Mouse (Mus musculus) intestine, embryonic 15.5 days (tissue): ENCODE results near the gene Cnih3. TPM values are rescaled to one million over a fixed set of nuclear protein-coding genes. Genes with fewer than 3 reads are reported as not detected.

Experiments used
- ATAC-seq: fragments of 200-750 bp; cut with Nextera tagmentation; 2 replicates; pipeline ENCODE4 v1.8.0; 2017; ENCODE audit warnings: moderate TSS enrichment, moderate library complexity
- H3K27ac ChIP-seq: fragments of 300-500 bp; sonication (generic); 2 replicates; pipeline ENCODE4 v1.5.1; 2015; ENCODE audit warnings: mild to moderate bottlenecking, inconsistent platforms
- H3K27me3 ChIP-seq: fragments of 300-500 bp; sonication (generic); replicated peaks from 2 replicates; pipeline ENCODE4 v1.6.1; 2015; ENCODE audit warnings: inconsistent platforms
- H3K36me3 ChIP-seq: fragments of 300-500 bp; sonication (generic); 2 replicates; pipeline ENCODE4 v1.6.1; 2015; ENCODE audit warnings: inconsistent platforms
- H3K4me1 ChIP-seq: fragments of 300-500 bp; sonication (generic); replicated peaks from 2 replicates; pipeline ENCODE4 v1.6.1; 2015; ENCODE audit warnings: inconsistent platforms
- H3K4me2 ChIP-seq: fragments of 300-500 bp; sonication (generic); replicated peaks from 2 replicates; pipeline ENCODE4 v1.6.1; 2015; ENCODE audit warnings: mild to moderate bottlenecking, inconsistent platforms
- H3K4me3 ChIP-seq: fragments of 300-500 bp; sonication (generic); replicated peaks from 2 replicates; pipeline ENCODE4 v1.5.1; 2015; ENCODE audit warnings: inconsistent platforms
- H3K9ac ChIP-seq: fragments of 300-500 bp; sonication (generic); 2 replicates; pipeline ENCODE4 v1.6.1; 2015; ENCODE audit warnings: inconsistent platforms
- H3K9me3 ChIP-seq: fragments of 300-500 bp; sonication (generic); 2 replicates; pipeline ENCODE4 v1.6.1; 2016; ENCODE audit warnings: inconsistent platforms
- WGBS: fragments of 180-500 bp; shearing (Covaris S2); methylation state at CpG from one replicate; pipeline ENCODE4 v1.1.7; 2015; 5-methylcytosine and 5-hydroxymethylcytosine counted together
- polyA plus RNA-seq: library from polyadenylated mRNA; unstranded; fragments of >200 nt; fragmentation: Nextera tagmentation; extraction: Ambion mirVana; gene quantifications from 2 replicates; pipeline ENCODE4 v1.2.1, GENCODE M21; 2015

Gene Cnih3
- polyA plus RNA-seq, 1 experiment from 2014 or later, result 0.20 TPM

DNA sequence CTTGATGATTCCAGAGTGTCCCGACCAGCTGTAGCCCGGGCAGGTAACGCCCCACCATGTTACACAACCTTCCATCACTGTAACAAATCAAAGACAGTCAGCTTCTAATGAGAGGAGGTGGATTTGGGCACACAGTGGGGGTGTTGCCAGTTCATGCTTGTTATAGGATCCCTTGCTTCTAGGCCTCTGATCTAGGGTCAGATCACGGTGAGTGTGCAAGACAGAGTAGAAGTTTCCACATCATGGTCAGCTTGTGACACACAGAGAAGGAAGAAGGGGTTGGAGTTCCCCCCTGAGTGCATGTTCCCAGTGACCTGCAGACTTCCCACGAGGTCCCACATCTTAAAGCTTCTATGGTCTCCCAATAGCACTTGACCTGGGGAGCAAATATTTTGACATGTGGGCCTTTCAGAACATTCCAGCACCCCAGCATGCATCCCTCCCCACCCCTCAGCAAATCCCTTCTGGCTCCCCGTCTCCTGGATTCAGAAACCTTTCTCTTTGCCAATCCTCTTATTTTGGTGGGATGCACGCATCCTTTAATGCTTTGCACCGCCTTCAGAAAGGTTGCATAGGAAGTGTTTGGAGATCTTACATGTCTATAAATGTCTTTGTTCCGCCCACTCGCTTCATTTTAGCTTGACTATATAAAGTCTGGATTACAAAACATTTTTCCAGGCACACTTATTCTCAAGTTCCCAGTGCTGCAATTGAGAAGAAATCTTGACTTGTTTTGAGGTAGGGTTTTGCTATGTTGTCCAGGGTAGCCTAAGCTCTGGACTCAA, 24.6 kb upstream of the Cnih3 start:
- Histone ChIP-seq H3K4me1 (no peaks in the 10 kb centered on the region), H3K9ac (no peak overlapping the region), H3K4me2 (no peak overlapping the region), H3K36me3 (no peaks in the 10 kb centered on the region), H3K9me3 (no peaks in the 10 kb centered on the region), H3K27ac (no peak overlapping the region), H3K4me3 (no peak overlapping the region), H3K27me3 (no peaks in the 10 kb centered on the region)
- no peak for ATAC-seq
- WGBS, result 83% methylated on average over 10 of the region's 10 CpGs

DNA sequence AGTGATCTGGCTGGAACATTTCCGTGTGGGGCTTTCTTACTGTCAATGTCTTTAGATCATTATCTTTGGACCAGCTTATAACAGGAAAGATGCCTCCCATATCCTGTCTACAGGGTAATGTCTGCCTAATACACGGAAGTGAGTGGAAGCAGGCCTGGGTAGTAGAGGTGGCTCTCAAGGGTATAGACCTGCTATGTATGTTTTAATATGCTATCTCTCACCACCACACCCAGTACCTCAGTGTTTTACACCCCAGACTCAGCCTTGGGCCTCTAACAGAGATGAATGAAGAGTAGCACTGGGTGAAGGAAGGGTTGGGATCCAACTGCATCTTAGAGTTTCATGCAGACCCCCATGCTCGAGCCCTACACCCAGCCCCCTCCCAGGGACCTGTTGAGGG, 23.3 kb upstream of the Cnih3 start:
- WGBS, result 73% methylated on average over 3 of the region's 3 CpGs
- H3K27ac ChIP-seq, result no peak overlapping the region
- no peaks in the 10 kb centered on the region for H3K36me3 ChIP-seq
- no peak overlapping the region for H3K4me2 ChIP-seq
- H3K27me3 ChIP-seq, result no peaks in the 10 kb centered on the region
- H3K9me3 ChIP-seq, result no peaks in the 10 kb centered on the region
- H3K9ac ChIP-seq, result no peak overlapping the region
- no peak overlapping the region for H3K4me3 ChIP-seq
- no peak for ATAC-seq
- no peaks in the 10 kb centered on the region for H3K4me1 ChIP-seq

DNA sequence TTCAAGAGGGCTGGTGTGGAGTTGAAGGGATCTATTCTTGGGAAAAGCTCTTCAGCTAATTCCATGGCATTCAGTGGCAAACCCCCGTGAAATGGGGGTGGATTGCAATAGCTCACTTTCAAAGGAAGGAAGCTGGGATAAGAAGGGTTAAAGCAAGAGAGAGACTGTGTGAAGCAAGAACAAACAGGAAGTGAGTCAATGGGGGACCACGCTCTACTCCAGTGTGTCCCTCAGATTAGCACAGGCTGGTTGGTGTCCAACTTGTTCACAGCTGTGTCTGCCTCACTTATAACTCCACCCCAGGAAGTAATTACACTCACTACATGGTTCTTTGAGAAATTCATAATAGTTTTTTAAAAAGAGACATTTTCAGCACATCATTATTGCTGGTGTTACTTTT, 19.8 kb upstream of the Cnih3 start:
- H3K4me2 ChIP-seq, result no peak overlapping the region
- no peaks in the 10 kb centered on the region for H3K9me3 ChIP-seq
- no peak overlapping the region for H3K4me3 ChIP-seq
- no peaks in the 10 kb centered on the region for H3K27me3 ChIP-seq
- ATAC-seq, result no peak
- H3K27ac ChIP-seq, result no peak overlapping the region
- no peaks in the 10 kb centered on the region for H3K36me3 ChIP-seq
- 39% methylated on average over 2 of the region's 2 CpGs for WGBS
- H3K4me1 ChIP-seq, result no peaks in the 10 kb centered on the region
- no peak overlapping the region for H3K9ac ChIP-seq

DNA sequence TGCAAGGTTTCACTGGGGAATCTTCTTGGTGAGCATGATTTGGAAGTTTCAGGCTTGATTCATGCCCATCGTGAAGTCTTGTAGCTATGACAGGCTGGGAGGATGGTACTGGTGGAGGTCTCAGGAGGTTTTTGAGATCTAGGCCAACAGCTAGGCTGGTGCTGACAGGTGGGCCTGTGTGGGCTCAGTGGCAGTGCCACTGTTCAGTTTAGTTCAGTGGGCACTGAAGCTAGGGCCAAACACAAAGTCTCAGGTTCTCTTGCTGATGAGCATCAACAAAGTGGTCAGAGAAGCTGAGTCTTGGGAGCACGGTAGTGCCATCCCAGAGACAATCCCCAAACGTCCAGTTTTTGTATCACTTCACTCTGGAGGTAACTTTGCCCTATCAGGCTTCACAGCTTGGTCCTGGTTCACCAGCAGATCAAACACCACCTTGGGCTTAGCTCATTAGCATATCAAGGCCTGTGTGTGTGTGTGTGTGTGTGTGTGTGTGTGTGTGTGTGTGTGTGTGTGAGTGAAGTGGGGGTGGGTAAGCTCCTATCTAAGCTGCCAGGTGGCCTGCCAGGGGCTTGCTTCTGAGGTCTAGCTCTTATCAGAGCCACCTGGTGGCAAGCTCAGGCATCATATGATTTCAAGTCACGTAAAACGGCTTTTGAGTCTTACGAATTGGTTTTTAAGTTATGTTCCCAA, 18.0 kb upstream of the Cnih3 start:
- no peak overlapping the region for H3K4me2 ChIP-seq
- H3K9ac ChIP-seq, result no peak overlapping the region
- no peaks in the 10 kb centered on the region for H3K9me3 ChIP-seq
- no peak overlapping the region for H3K27ac ChIP-seq
- peak; percentile 73 for ATAC-seq
- WGBS, result 84% methylated on average over 6 of the region's 6 CpGs
- H3K36me3 ChIP-seq, result no peaks in the 10 kb centered on the region
- H3K4me1 ChIP-seq, result no peaks in the 10 kb centered on the region
- H3K27me3 ChIP-seq, result no peaks in the 10 kb centered on the region
- no peak overlapping the region for H3K4me3 ChIP-seq

DNA sequence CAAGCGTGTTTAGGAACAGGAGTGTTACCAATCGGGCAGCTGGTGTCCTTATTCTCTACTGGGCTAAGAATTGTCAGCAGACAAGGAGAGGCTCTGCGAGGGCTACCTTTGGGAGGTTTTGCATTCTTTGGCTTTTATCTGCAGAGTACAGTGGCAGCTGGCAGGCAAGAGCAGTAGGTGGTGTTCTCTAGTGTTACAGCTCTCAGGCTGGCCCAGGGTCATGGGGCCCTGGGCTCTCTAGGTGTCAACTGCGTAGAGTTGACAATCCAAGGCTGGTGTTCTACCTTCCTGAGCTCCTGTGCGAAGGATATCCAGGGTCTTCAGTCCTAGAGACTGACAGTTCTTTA, 17.4 kb upstream of the Cnih3 start:
- Histone ChIP-seq H3K36me3 (no peaks in the 10 kb centered on the region), H3K27ac (no peak overlapping the region)
- WGBS, result 91% methylated on average over 5 of the region's 5 CpGs

DNA sequence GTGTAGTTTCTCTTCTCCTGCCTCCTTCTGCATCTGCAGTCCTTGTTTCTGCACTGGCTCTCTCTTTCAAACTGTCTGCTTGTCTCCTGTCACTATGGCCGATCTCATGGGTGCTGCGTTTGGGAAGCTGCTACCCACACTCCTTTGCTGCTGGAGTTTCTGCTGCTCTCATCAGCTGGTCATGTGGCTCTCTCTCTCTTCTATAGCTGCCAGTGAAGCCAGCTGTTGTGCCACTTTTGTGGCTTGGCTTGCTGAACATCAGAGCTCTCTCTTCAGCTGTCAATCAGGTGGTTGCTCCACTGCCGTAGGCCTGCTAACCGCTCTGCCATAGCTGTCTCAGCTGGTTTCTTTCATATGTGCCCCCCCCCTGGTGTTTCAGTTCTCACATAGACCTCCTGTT, 17.0 kb upstream of the Cnih3 start:
- no peak overlapping the region for H3K4me2 ChIP-seq
- no peak overlapping the region for H3K4me3 ChIP-seq
- no peaks in the 10 kb centered on the region for H3K36me3 ChIP-seq
- H3K9ac ChIP-seq, result no peak overlapping the region
- no peaks in the 10 kb centered on the region for H3K4me1 ChIP-seq
- no peaks in the 10 kb centered on the region for H3K27me3 ChIP-seq
- H3K9me3 ChIP-seq, result no peaks in the 10 kb centered on the region
- ATAC-seq, result no peak
- no peak overlapping the region for H3K27ac ChIP-seq
- WGBS, result 93% methylated on average over 4 of the region's 4 CpGs

More for the DNA sequence above, 17.4 kb upstream of the Cnih3 start:
- Histone ChIP-seq H3K4me2 (no peak overlapping the region), H3K9ac (no peak overlapping the region), H3K9me3 (no peaks in the 10 kb centered on the region), H3K4me3 (no peak overlapping the region), H3K27me3 (no peaks in the 10 kb centered on the region), H3K4me1 (no peaks in the 10 kb centered on the region)
- ATAC-seq, result peak; percentile 83

DNA sequence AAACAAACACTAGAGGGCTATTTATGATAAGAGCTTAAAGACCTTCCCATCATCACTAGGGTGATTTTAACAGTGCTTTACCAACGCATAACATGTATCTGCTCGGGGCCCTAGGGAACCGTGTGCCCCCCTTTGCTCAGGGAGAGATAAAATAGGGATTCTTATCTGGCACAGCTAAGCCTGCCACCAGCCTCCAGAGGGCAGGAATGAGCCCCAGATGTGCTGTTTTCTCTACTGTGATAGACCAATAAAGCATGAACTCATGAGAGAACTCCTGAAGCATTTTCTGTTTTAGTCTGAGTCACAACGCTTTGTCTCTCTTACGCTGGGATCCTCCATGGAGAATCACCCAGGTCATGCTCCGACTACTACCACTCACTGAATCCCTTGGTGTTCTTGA, 15.6 kb upstream of the Cnih3 start:
- 90% methylated on average over 6 of the region's 6 CpGs for WGBS
- no peaks in the 10 kb centered on the region for H3K9me3 ChIP-seq
- H3K4me3 ChIP-seq, result no peak overlapping the region
- H3K4me1 ChIP-seq, result no peaks in the 10 kb centered on the region
- no peak overlapping the region for H3K4me2 ChIP-seq
- ATAC-seq, result no peak
- H3K27ac ChIP-seq, result no peak overlapping the region
- no peak overlapping the region for H3K9ac ChIP-seq
- H3K36me3 ChIP-seq, result no peaks in the 10 kb centered on the region
- no peaks in the 10 kb centered on the region for H3K27me3 ChIP-seq

DNA sequence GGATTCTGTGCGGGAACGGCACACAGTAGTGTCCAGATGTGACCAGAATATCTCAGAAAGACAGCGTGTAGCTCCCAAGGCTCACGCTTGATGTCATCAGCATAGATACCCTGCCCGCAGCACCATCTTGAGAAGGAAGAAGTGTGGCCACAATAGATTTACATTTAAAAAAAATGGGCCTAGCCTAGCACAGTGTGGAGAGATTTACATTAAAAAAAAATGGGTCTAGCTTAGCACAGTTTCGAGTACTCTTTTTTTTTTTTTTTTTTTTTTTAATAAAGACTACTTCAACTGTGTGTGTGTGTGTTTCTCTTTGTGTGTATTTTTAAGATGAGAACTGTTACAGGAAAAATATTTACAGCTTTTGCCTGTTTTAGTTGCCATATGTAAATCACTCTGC, 13.3 kb upstream of the Cnih3 start:
- no peak overlapping the region for H3K9ac ChIP-seq
- H3K27me3 ChIP-seq, result no peaks in the 10 kb centered on the region
- WGBS, result 85% methylated on average over 6 of the region's 6 CpGs
- H3K4me3 ChIP-seq, result no peak overlapping the region
- no peak overlapping the region for H3K27ac ChIP-seq
- H3K9me3 ChIP-seq, result no peaks in the 10 kb centered on the region
- no peak for ATAC-seq
- no peaks in the 10 kb centered on the region for H3K4me1 ChIP-seq
- no peaks in the 10 kb centered on the region for H3K36me3 ChIP-seq
- H3K4me2 ChIP-seq, result no peak overlapping the region

DNA sequence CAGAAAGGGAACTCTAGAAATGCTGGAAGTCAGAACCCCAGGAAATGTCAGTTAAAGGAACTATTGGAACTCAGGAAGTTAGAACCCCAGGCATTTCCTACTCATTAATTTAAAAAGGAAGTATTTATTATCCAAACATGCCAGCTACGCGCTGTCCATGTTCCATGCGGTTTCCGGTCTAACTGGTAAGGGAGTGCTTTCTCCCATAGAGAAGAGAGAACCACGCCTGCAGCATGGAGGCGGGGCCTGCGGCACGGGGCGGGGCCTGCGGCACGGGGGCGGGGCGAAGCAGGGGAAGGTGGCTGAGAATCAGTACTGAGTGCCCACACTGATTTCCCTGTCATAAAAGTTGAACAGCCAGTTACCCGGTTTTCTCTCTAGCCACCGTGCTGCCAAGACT, 6.9 kb upstream of the Cnih3 start:
- H3K9ac ChIP-seq, result no peak overlapping the region
- H3K4me3 ChIP-seq, result no peak overlapping the region
- H3K36me3 ChIP-seq, result no peaks in the 10 kb centered on the region
- H3K4me1 ChIP-seq, result no peaks in the 10 kb centered on the region
- ATAC-seq, result peak; percentile 90
- no peak overlapping the region for H3K4me2 ChIP-seq
- no peaks in the 10 kb centered on the region for H3K9me3 ChIP-seq
- no peak overlapping the region for H3K27ac ChIP-seq
- 22% methylated on average over 15 of the region's 15 CpGs for WGBS
- H3K27me3 ChIP-seq, result no peaks in the 10 kb centered on the region

DNA sequence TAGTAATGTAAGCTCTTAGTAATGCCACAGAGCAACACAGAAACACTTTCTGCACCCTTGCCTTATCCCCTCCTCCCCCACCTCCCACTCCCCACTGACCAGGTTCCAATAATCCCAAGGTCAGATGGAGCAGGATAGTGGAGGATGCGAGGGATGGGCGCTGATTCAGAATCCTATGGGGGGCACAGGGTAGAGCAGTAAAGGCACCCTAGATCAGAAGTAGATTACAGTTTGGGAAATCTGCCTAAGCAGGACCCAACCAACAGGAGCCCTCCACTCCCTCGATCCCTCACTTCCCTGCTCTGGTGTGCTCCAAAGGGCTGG, 423 bp upstream of the Cnih3 start:
- peaks cover 40% of the 10 kb centered on the region for H3K27me3 ChIP-seq
- H3K9ac ChIP-seq, result peak overlapping the region; percentile 46
- peak overlapping the region; percentile 55 for H3K4me3 ChIP-seq
- WGBS, result 4% methylated on average over 3 of the region's 3 CpGs
- H3K9me3 ChIP-seq, result no peaks in the 10 kb centered on the region
- peaks cover 19% of the 10 kb centered on the region for H3K4me1 ChIP-seq
- H3K27ac ChIP-seq, result no peak overlapping the region
- peak overlapping the region; percentile 95 for H3K4me2 ChIP-seq
- H3K36me3 ChIP-seq, result no peaks in the 10 kb centered on the region
- ATAC-seq, result no peak; the same call in 1 of the 2 replicates

DNA sequence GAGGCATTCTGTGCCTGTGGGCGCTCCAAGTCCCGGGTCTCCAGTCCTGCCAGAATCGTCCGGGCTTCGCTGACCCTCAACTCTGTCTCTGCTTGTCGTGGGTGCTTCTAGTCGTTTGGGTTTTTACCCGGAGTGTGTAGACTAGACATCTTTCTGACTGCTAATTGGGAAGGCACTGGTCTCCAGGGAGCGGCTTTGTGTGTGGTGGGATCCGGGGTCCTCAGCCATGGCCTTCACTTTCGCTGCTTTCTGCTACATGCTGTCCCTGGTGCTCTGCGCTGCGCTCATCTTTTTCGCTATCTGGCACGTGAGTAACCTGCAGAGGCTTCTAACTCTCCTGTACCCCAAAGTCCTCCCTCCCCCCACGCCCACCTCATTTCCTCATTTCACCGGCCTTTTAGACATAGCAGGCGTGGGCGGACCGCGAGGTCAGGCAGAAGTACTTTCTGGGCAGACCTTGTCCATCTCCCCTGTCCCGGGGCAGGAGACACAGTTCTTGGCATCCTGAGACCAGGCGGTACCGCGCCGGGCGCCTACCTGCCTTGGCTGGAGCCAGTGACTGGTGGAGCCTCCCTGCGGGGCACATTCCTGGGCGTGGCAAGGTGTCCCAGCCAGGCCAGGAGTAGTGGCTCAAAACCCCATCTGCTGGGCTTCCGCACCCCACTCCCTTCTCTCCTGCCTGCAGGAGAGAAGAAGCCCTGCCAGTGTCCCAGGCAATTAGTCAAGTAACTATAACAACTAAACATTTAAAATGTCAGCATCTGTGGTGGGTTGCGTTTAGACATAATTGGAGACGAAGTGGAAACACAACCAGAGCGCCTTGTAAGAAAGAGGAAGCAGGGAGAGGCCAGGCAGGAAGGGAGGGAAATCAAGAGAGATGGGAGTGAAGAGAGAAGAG, 1.0 kb downstream of the Cnih3 start:
- ATAC-seq, result peak; percentile 41; the same call in 1 of the 2 replicates
- Histone ChIP-seq H3K9ac (no peak overlapping the region), H3K4me1 (peaks cover 19% of the 10 kb centered on the region), H3K27me3 (peaks cover 43% of the 10 kb centered on the region), H3K36me3 (no peaks in the 10 kb centered on the region), H3K9me3 (no peaks in the 10 kb centered on the region), H3K27ac (no peak overlapping the region), H3K4me3 (peak overlapping the region; percentile 55), H3K4me2 (peak overlapping the region; percentile 95)
- WGBS, result 4% methylated on average over 33 of the region's 33 CpGs

DNA sequence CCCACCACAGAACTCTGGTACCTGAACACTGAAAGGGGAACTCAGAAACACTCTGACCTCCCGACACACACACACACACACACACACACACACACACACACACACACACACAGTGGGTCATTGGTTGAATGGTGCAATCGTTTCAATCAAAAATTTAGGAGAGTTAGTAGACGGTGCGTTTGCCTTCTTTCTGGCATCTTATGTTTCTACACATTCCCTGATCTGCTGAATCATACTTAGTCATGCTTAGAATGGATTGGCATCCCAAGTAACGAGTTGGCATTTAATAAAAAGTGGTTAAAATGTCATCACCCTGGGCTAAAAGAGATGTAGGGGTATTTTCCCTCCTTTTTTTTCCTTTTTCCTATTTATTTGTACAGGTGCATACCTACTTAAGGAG, 3.3 kb downstream of the Cnih3 start:
- H3K27ac ChIP-seq, result no peak overlapping the region
- no peak overlapping the region for H3K9ac ChIP-seq
- H3K4me2 ChIP-seq, result no peak overlapping the region
- no peaks in the 10 kb centered on the region for H3K36me3 ChIP-seq
- 90% methylated on average over 5 of the region's 5 CpGs for WGBS
- no peak for ATAC-seq
- peaks cover 43% of the 10 kb centered on the region for H3K27me3 ChIP-seq
- H3K4me3 ChIP-seq, result no peak overlapping the region
- H3K9me3 ChIP-seq, result no peaks in the 10 kb centered on the region
- peaks cover 19% of the 10 kb centered on the region for H3K4me1 ChIP-seq
